Mouse (Mus musculus): ENCODE measurements at regions not wholly inside any gene's neighbourhood (a gene's known extent, or its start where the extent isn't known, plus 50 kb on each side); places are given as distances from the start of the nearest gene placed in this dataset.

DNA sequence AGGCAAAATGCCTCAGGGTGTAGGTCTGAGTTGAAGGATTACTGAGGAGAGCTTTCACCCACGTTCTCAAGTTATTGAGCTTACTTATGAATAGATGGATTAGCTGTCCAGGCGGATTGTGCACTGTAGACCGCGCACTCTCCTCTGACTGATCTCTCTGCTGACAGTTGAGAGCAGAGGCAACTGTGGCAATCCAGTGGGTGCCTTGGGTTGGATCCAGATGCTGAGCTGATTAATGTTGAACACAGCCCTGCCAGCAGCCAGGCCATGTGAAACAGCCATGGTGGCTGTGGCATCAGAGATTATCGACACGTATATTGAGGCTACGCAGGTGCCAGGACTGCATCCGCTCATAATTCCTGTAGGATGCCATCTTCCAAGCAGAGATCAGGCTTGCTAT lies 53.6 kb downstream of the Gm10320 start:
- no peak for DNase-seq (ENCODE audit: low spot score)

DNA sequence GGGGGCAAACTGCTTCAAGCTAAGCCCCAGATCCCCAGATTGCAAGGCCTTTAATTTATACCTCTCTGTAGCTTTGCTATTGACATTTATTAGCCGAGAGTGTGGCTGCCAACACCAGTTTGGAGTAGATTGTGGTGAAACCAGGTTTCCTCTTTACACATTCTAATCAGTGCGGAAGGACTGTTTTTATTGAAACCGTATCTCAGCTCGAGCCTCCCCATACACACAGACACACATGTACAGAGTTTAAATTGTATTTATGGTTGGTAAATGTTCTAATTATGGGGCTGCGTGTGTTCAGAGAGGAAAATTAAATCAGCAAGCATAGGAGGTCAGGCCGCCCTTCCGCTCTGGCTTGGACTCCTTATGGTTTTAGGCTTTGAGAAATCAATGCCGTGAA lies 54.8 kb downstream of the Gm10320 start:
- no peak for DNase-seq (ENCODE audit: low spot score)

DNA sequence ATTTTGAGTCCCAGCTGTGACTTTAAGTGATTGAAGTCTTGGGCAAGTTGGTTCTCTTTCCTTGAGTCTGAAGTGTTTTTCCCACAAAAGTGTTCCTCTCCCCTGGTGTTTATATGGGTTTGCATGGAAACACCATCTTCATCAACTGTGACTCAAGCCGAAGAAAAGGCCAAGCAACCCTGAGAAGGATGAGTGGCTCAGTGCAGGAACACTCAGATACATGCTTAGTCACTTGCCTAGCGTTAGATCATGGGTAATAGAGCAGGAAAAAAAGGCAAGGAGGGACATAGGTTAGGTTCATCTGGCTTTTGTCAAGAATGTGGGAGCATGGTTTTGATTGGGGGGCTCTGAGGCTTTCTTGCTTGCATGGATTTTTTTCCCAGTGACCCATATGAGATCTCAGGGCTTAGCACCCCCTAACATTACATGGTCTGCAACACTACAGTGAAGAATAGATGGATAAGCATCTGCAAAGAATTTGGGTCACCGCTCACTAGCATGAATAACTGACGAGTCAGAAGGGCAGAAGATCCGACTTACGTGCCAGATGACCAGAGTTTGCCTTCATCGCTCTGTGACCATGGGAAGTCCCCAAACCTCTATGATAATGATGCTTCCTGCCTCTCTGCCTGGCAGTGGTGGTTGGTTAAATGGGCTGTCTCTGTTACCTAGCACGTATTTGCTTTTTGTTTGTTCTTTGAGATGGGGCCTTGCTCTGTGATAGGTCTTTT lies 56.4 kb downstream of the Gm10320 start:
- no peak for DNase-seq (ENCODE audit: low spot score)

DNA sequence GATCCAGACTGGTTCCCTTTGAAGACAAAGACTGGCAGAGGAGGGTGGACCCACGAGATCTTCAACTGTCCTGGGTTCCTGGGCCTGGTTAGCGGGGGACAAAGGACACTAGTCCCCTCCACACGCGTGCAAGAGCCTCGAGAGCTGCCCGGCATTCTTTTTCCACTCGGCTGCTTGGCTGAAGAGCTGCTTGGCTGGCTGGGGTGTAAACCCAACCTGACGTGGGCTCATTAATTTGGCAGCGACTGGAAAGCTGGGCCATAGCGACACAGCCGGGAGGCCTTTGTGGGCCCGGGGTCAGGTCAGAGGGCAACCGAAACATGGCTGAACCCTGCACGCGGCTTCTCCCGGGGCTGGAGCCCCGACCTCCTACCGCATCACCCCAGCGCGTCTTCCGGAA lies 62.0 kb downstream of the Gm10320 start:
- peak; percentile 79 for DNase-seq (ENCODE audit: low spot score)

DNA sequence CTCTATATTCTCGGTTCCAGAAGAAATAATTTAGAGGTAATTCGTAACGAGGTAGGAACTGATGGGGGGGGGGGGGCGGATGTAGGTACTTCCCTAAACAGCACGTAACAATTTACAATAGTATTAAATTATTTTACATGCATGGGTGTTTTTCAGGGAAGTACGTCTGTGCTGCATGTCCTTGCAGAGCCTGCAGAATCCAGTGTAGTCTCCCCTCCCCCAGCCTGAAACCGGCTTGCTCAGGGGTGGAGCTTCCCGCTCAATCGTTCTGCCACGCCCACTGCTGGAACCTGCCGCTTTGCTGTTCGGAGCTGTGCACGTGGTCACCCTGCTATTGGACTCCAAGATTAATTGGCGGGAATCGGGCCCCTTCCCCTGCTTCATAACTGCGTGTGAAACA lies 64.1 kb downstream of the Gm10320 start:
- DNase-seq (ENCODE audit: low spot score): peak; percentile 60

DNA sequence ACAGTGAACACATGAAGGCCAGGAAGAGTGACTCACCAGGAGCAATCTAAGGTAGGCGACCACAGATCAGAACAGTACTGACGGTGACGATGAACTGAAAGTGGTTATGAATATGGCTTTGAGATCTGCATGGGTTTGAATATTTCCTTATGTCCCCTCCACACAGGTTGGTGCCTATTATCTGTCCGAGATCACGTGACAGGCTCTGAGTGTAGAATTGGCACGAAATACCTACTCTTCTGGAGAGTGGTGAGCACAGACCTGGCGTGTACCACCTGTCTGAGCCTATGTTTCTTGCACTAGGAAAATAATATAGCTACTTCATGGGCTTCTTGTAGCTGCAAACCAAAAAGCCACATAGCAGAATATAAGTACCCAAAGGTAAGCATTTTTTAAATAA lies 66.8 kb downstream of the Gm10320 start:
- no peak for DNase-seq (ENCODE audit: low spot score)

DNA sequence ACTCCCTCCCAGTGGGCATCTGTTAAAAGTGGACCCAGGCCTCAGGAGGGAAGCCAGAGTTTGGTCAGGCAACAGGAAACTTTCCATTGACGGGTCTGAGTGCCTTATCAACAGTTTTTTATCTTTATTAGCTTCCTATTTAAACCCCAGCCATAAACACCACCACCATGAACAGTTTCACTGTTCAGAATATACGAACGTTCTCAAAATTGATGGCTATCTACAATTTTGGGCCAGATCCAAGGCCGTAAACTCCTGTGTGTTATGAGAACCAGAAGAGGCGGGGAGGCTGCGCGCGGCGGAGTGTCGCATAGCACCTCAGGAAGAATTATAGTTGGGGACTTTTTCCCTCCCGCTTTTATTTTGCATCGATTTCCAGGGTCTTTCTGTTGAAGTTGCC lies 67.8 kb downstream of the Gm10320 start:
- no peak for DNase-seq (ENCODE audit: low spot score)

DNA sequence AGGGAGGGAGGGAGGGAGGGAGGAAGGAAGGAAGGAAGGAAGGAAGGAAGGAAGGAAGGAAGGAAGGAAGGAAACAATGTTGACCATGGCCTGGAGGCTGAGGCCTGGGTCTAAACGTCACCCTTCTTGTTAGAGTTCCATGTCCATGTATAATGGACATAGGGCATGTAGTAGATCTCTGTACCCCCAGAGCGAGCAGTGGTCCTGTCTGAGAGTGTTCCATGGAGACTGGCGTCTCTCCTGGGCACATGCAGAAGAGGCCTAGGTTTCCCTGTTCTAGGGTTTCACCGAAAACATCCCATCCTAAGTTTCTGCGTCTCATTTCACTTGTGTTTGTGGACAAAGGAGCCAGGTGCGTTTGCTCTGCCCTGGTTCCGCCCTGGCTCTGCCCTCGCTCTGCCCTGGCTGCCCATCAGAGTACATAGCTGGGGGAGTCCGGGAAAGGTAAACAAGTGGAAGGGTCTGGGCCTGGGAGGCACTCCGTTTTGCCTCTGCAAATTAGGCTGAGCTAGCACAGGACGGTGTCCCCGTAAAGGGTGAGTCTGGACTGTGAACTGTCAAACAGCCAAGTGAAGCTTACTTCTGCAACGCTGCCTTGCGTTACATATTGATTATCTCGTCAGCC lies 66.5 kb downstream of the Foxd1 start:
- DNase-seq (ENCODE audit: low spot score): no peak

DNA sequence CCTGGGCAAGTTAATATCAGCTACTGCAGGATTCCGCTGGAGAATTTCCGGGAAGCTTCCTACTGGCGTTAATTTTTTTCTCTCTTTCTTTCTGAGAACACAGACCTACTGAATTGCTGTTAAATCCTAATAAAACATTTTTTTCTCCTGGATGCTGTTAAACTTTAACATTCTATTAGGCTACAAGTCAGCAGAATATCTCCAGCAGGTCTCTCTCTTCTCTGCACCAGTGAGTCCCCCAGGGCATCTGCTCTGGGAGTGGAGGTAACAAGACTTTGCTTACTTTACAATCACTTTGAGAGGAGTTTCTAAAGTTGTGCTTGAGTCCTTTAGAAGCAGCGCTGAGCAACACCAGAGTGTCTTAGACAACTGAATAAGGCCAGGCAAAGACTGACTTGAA lies 63.7 kb downstream of the Foxd1 start:
- no peak for DNase-seq (ENCODE audit: low spot score)

DNA sequence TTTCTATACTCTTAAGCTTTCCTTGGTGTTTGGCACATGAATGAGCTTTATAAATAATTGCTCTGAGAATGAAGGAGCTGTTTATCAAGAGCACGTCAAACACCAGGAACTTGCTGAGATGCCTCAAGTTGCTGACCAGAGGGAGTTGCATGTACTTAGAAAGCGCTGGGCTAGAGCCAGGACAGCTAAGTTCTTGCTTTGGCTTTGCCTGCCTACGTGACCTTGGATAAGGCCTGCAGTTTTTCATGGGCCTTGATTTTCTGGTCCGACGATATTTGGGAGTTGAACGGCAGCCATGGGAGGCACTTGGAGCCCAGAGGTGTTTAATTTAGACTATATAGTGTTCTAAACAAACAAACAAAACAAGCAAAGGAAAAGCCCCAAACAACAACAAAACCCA lies 62.4 kb downstream of the Foxd1 start:
- DNase-seq (ENCODE audit: low spot score): no peak

DNA sequence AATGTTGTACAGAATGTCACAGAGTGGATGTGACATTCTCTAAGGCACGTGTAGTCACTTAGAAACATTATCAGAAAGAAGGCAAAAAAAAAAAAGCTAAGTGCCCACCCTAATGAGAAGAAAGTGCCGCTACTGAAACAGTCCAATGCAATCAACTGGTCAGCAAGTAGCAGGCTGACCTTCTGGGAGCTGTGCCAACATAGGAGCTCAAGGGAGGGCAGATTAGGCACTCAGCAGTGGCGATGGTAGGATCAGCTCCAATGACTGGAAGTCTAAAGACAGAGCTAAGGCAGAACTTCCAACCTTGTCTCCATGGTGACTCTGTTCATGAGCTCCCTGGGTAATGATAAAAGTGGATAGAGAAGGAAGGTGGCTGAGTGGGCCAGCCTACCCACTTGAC lies 60.8 kb downstream of the Foxd1 start:
- no peak for DNase-seq (ENCODE audit: low spot score)

DNA sequence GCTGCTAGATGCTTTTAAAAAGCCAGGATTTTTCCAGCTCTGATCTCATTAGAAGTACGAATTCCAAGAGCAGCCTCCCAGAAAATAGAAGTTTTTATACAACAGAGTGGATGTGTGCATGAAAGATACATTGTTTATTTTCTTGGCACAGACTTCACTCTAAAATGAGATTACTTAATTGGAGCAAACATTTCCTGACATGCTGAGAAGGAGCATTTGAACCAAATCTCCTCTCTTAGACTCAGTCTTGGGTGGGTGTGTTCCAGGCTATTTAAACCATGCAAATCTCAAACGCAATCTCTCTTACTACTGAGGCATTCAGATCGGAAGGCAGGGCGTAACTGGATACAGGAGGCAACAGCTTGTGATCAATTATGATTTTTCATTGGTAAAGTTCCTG lies 59.2 kb downstream of the Foxd1 start:
- no peak for DNase-seq (ENCODE audit: low spot score)

Measured in retina, embryonic 14.5 days (tissue).